Mouse (Mus musculus) lung, embryonic 15.5 days (tissue): Measurements from ENCODE around the gene Pfdn6. TPM values are rescaled to one million over a fixed set of nuclear protein-coding genes. Genes with fewer than 3 reads are reported as not detected.

ENCODE experiments used
- ATAC-seq: fragments of 200-750 bp; cut with Nextera tagmentation; 2 replicates; pipeline ENCODE4 v1.8.0; 2017; ENCODE audit warnings: moderate number of reproducible peaks, borderline replicate concordance; ENCODE audit not compliant: low FRiP score, low TSS enrichment; ENCODE audit errors: extremely low read depth
- H3K27ac ChIP-seq: fragments of 300-500 bp; sonication (generic); 2 replicates; pipeline ENCODE4 v1.5.1; 2015; ENCODE audit warnings: moderate library complexity, mild to moderate bottlenecking, inconsistent platforms
- H3K27me3 ChIP-seq: fragments of 300-500 bp; sonication (generic); 2 replicates; pipeline ENCODE4 v1.6.1; 2015; ENCODE audit warnings: inconsistent platforms
- H3K36me3 ChIP-seq: fragments of 300-500 bp; sonication (generic); 2 replicates; pipeline ENCODE4 v1.6.1; 2015; ENCODE audit warnings: inconsistent platforms
- H3K4me1 ChIP-seq: fragments of 300-500 bp; sonication (generic); 2 replicates; pipeline ENCODE4 v1.6.1; 2015; ENCODE audit warnings: inconsistent platforms
- H3K4me2 ChIP-seq: fragments of 300-500 bp; sonication (generic); 2 replicates; pipeline ENCODE4 v1.6.1; 2015; ENCODE audit warnings: inconsistent platforms, mild to moderate bottlenecking, moderate library complexity
- H3K4me3 ChIP-seq: fragments of 300-500 bp; sonication (generic); 2 replicates; pipeline ENCODE4 v1.5.1; 2015; ENCODE audit warnings: mild to moderate bottlenecking, inconsistent platforms
- H3K9ac ChIP-seq: fragments of 300-500 bp; sonication (generic); 2 replicates; pipeline ENCODE4 v1.6.1; 2015; ENCODE audit warnings: inconsistent platforms
- H3K9me3 ChIP-seq: fragments of 300-500 bp; sonication (generic); 2 replicates; pipeline ENCODE4 v1.6.1; 2016; ENCODE audit warnings: inconsistent platforms
- WGBS: fragments of 180-500 bp; shearing (Covaris S2); methylation state at CpG from one replicate; pipeline ENCODE4 v1.1.7; 2015; 5-methylcytosine and 5-hydroxymethylcytosine counted together
- polyA plus RNA-seq: library from polyadenylated mRNA; unstranded; fragments of >200 nt; fragmentation: Nextera tagmentation; extraction: Ambion mirVana; gene quantifications from 2 replicates; pipeline ENCODE4 v1.2.1, GENCODE M21; 2015

Gene Pfdn6
- polyA plus RNA-seq, 1 experiment from 2014 or later = 137 TPM

- no peaks in the 10 kb centered on the region for H3K27me3 ChIP-seq
- 47% methylated on average over 19 of the region's 19 CpGs for WGBS
- peak overlapping the region; percentile 78 for H3K9ac ChIP-seq
- no peak overlapping the region for H3K27ac ChIP-seq
- H3K4me1 ChIP-seq = peaks cover 21% of the 10 kb centered on the region
- no peak for ATAC-seq
- peak overlapping the region; percentile 93 for H3K4me3 ChIP-seq
- no peaks in the 10 kb centered on the region for H3K9me3 ChIP-seq
- H3K36me3 ChIP-seq = peaks cover 44% of the 10 kb centered on the region
- H3K4me2 ChIP-seq = peak overlapping the region; percentile 94
Measured at GRCm38 (mm10) chr17:33941381-33941780, 1.2 kb upstream of the Pfdn6 start.

DNA sequence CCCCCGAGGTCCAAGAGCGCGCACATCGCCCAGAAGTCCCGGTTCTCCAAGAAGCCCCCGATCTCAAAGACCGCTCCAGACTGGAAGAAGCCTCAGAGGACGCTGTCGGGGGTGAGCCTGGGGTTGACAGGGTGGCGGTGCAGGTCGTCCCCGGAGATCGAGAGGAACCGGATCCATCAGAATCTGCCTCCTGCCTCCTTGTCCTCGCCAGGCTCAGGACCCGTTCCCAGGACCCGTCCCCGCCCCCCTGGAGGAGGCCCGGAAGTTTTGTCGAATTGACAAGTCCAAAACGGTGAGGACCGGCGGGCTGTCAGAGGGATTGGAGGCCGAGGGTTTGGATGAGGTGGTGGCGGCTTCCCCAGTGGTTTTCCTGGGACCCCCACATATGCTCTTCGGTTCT is 838 bp upstream of the Pfdn6 start:
- Histone ChIP-seq H3K27me3 (no peaks in the 10 kb centered on the region), H3K9me3 (no peaks in the 10 kb centered on the region), H3K4me3 (peak overlapping the region; percentile 93), H3K9ac (peak overlapping the region; percentile 78), H3K36me3 (peaks cover 40% of the 10 kb centered on the region; the same call in 1 of the 2 replicates), H3K4me1 (peaks cover 21% of the 10 kb centered on the region), H3K4me2 (peak overlapping the region; percentile 94), H3K27ac (no peak overlapping the region)
- ATAC-seq = peak; percentile 10; the same call in 1 of the 2 replicates
- 3% methylated on average over 26 of the region's 26 CpGs for WGBS

DNA sequence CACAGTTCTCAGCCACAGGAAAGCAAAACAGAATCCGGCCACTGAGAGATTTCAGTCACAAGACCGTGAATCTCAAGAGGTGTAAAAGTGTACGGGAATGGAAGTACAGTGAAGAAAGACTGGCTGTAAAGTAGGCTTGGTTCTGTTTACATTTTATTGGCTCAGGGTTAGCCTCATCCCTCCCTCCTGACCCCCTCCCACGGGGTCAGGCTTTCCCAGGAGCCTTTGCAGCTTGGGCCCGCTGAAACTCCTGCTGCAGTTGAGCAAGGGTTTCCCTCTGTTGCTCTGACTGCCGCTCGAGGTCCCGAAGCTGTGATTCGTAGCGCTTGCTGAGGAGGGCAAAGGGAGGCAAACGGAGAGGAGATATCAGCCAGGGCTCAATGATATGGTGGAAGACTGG is 1.4 kb downstream of the Pfdn6 start:
- no peak overlapping the region for H3K27ac ChIP-seq
- ATAC-seq = no peak
- no peak overlapping the region for H3K9ac ChIP-seq
- H3K9me3 ChIP-seq = no peaks in the 10 kb centered on the region
- no peaks in the 10 kb centered on the region for H3K27me3 ChIP-seq
- H3K36me3 ChIP-seq = peaks cover 30% of the 10 kb centered on the region; the same call in 1 of the 2 replicates
- H3K4me2 ChIP-seq = peak overlapping the region; percentile 94
- WGBS = 75% methylated on average over 11 of the region's 11 CpGs
- H3K4me1 ChIP-seq = peaks cover 21% of the 10 kb centered on the region
- H3K4me3 ChIP-seq = peak overlapping the region; percentile 93

GRCm38 (mm10) chr17:33936993-33937392 is 3.1 kb downstream of the Pfdn6 start:
- Histone ChIP-seq H3K27me3 (no peaks in the 10 kb centered on the region), H3K27ac (no peak overlapping the region), H3K4me3 (no peak overlapping the region), H3K4me1 (peaks cover 21% of the 10 kb centered on the region), H3K36me3 (peaks cover 36% of the 10 kb centered on the region; the same call in 1 of the 2 replicates), H3K4me2 (no peak overlapping the region), H3K9me3 (no peaks in the 10 kb centered on the region), H3K9ac (no peak overlapping the region)
- no peak for ATAC-seq
- 77% methylated on average over 15 of the region's 15 CpGs for WGBS

GRCm38 (mm10) chr17:33935422-33936055 is 4.6 kb downstream of the Pfdn6 start:
- no peak overlapping the region for H3K4me3 ChIP-seq
- no peak for ATAC-seq
- H3K36me3 ChIP-seq = peaks cover 36% of the 10 kb centered on the region; the same call in 1 of the 2 replicates
- no peak overlapping the region for H3K9ac ChIP-seq
- 80% methylated on average over 21 of the region's 21 CpGs for WGBS
- no peaks in the 10 kb centered on the region for H3K27me3 ChIP-seq
- no peaks in the 10 kb centered on the region for H3K9me3 ChIP-seq
- no peak overlapping the region for H3K4me2 ChIP-seq
- H3K27ac ChIP-seq = no peak overlapping the region
- peaks cover 22% of the 10 kb centered on the region for H3K4me1 ChIP-seq

- peaks cover 36% of the 10 kb centered on the region; the same call in 1 of the 2 replicates for H3K36me3 ChIP-seq
- H3K9me3 ChIP-seq = no peaks in the 10 kb centered on the region
- H3K27ac ChIP-seq = no peak overlapping the region
- H3K27me3 ChIP-seq = no peaks in the 10 kb centered on the region
- no peak for ATAC-seq
- H3K4me2 ChIP-seq = no peak overlapping the region
- no peak overlapping the region for H3K9ac ChIP-seq
- 90% methylated on average over 15 of the region's 15 CpGs for WGBS
- peaks cover 19% of the 10 kb centered on the region for H3K4me1 ChIP-seq
- no peak overlapping the region for H3K4me3 ChIP-seq
Measured at GRCm38 (mm10) chr17:33932970-33933369, 7.2 kb downstream of the Pfdn6 start.

DNA sequence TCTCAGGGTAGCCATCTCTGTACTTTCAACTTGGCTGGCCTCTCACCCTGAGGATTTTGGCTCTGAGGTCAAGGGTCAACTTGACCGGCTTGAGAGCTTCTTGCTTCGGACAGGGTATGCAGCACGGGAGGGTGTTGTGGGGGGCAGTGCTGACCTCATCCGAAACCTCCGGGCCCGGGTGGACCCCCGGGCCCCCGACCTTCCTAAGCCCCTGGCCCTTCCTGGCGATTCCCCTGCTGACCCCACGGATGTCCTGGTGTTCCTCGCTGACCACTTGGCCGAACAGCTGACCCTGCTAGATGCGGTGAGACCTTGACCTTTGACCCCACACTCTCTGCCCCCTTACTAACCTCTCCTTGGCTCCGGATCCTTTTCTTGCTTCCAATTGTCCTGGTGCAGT is 7.7 kb downstream of the Pfdn6 start:
- no peak overlapping the region for H3K27ac ChIP-seq
- H3K27me3 ChIP-seq = no peaks in the 10 kb centered on the region
- H3K4me3 ChIP-seq = no peak overlapping the region
- 82% methylated on average over 14 of the region's 14 CpGs for WGBS
- peaks cover 23% of the 10 kb centered on the region for H3K4me1 ChIP-seq
- H3K4me2 ChIP-seq = no peak overlapping the region
- peaks cover 34% of the 10 kb centered on the region; the same call in 1 of the 2 replicates for H3K36me3 ChIP-seq
- H3K9ac ChIP-seq = no peak overlapping the region
- no peaks in the 10 kb centered on the region for H3K9me3 ChIP-seq
- ATAC-seq = no peak

- ATAC-seq = no peak
- Histone ChIP-seq H3K9ac (no peak overlapping the region), H3K4me2 (no peak overlapping the region), H3K36me3 (peaks cover 29% of the 10 kb centered on the region; the same call in 1 of the 2 replicates), H3K4me1 (peaks cover 23% of the 10 kb centered on the region), H3K9me3 (no peaks in the 10 kb centered on the region), H3K27ac (no peak overlapping the region), H3K4me3 (no peak overlapping the region), H3K27me3 (no peaks in the 10 kb centered on the region)
- WGBS = 87% methylated on average over 11 of the region's 11 CpGs
Measured at GRCm38 (mm10) chr17:33931947-33932346, 8.2 kb downstream of the Pfdn6 start.

GRCm38 (mm10) chr17:33931159-33931866 is 8.8 kb downstream of the Pfdn6 start:
- no peak for ATAC-seq
- H3K27ac ChIP-seq = no peak overlapping the region; the same call in 1 of the 2 replicates
- H3K27me3 ChIP-seq = no peaks in the 10 kb centered on the region
- H3K9ac ChIP-seq = peak overlapping the region; percentile 76
- peak overlapping the region; percentile 79 for H3K4me3 ChIP-seq
- H3K4me1 ChIP-seq = peaks cover 23% of the 10 kb centered on the region
- 38% methylated on average over 18 of the region's 18 CpGs for WGBS
- peak overlapping the region; percentile 92 for H3K4me2 ChIP-seq
- no peaks in the 10 kb centered on the region for H3K9me3 ChIP-seq
- H3K36me3 ChIP-seq = peaks cover 27% of the 10 kb centered on the region; the same call in 1 of the 2 replicates

GRCm38 (mm10) chr17:33930280-33931158 is 9.6 kb downstream of the Pfdn6 start:
- peak overlapping the region; percentile 76 for H3K9ac ChIP-seq
- H3K27ac ChIP-seq = peak overlapping the region; percentile 98
- H3K4me3 ChIP-seq = peak overlapping the region; percentile 79
- no peaks in the 10 kb centered on the region for H3K27me3 ChIP-seq
- peak; percentile 2; the same call in 1 of the 2 replicates for ATAC-seq
- under 1% methylated on average over 38 of the region's 45 CpGs for WGBS
- H3K4me2 ChIP-seq = peak overlapping the region; percentile 92
- H3K9me3 ChIP-seq = no peaks in the 10 kb centered on the region
- peaks cover 23% of the 10 kb centered on the region for H3K4me1 ChIP-seq
- peaks cover 28% of the 10 kb centered on the region for H3K36me3 ChIP-seq

DNA sequence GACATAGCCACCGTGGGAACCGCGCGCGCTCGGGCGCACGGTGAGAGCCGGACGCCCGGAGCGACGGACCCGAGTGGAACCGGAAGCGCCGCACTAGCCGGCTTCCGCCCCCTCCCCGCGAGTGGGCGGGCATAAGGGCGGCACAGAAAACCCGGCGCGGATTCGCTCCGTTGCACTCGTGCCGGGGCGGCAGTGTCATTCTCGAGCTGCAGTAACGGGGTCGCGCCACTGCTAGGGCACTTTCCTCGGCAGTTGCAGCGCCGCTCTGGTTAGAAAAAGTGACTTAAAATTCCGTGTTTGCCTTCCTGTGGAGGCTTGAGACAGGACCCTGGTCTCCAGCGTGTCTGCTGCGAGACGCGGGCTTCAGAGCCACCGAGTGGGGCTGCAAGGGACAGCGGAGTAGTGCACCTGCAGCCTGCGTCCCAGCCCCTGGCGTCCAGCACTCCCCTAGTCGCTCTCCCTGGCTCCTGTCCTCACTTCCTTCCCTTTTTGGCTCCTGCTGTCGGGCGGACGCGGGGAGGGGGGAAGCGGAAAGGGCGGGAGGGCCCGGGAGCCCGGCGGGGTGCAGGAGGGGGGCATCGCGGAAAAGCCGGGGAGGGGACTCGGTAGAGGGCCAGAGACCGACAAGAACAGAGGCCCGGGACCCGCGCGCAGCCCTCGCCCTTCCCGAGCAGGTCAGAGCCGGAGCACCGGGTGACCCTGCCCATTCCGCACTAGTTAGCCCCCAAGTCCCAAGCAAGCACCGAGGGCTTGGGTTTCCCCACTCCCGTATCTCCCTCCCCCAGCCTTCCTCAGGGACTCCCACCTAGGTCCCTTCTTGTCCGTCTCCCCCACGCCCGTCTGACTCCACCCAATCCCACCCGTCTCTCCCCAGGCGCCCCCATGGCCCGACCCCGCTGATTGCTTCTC is 10.5 kb downstream of the Pfdn6 start, which contains the start of gene Rgl2:
Gene Rgl2 (plus strand): TSS at position 173 of the 909 bp plus-strand sequence.
- Histone ChIP-seq H3K27ac (peak within 1 kb of the TSS; percentile 98), H3K9me3 (no peaks in the 10 kb centered on the region), H3K4me3 (peak within 1 kb of the TSS; percentile 79), H3K27me3 (no peaks in the 10 kb centered on the region), H3K4me2 (peak within 1 kb of the TSS; percentile 92), H3K36me3 (peaks cover 29% of the 10 kb centered on the region), H3K4me1 (peaks cover 23% of the 10 kb centered on the region), H3K9ac (peak within 1 kb of the TSS; percentile 79)
- under 1% methylated on average over 75 of the region's 80 CpGs for WGBS
- peak; percentile 85 for ATAC-seq
